Mouse (Mus musculus) C2C12 (cell line): Measurements from ENCODE around the gene Lcn2. TPM values are rescaled to one million over a fixed set of nuclear protein-coding genes. Genes with fewer than 3 reads are reported as not detected.

Experiments used
- H3K27me3 ChIP-seq: one replicate; pipeline ENCODE4 v1.6.1; 2011; ENCODE audit not compliant: control insufficient read depth, insufficient read depth, insufficient read length
- H3K36me3 ChIP-seq: one replicate; pipeline ENCODE4 v1.6.1; 2011; ENCODE audit not compliant: control insufficient read depth, insufficient read depth
- H3K4me3 ChIP-seq: one replicate; pipeline ENCODE4 v1.5.1; 2011; ENCODE audit warnings: mild to moderate bottlenecking, control low read depth; ENCODE audit not compliant: poor library complexity, insufficient read depth, severe bottlenecking
- H3K79me2 ChIP-seq: one replicate; pipeline ENCODE4 v1.6.1; 2011; ENCODE audit not compliant: control insufficient read depth, insufficient read depth
- H3K79me3 ChIP-seq: one replicate; pipeline ENCODE4 v1.6.1; 2011; ENCODE audit warnings: low read depth, control low read depth
- H3ac ChIP-seq: one replicate; pipeline ENCODE3; 2011; ENCODE audit warnings: low read depth; ENCODE audit not compliant: control insufficient read depth, insufficient read length
- CEBPB ChIP-seq: IDR thresholded peaks from one replicate; pipeline ENCODE4 v1.6.1; 2011; ENCODE audit warnings: low read depth, mild to moderate bottlenecking, control low read depth, moderate library complexity
- CTCF ChIP-seq: IDR thresholded peaks from one replicate; pipeline ENCODE4 v1.5.1; 2011; ENCODE audit not compliant: control insufficient read depth, insufficient read depth, insufficient read length
- FOSL1 ChIP-seq: IDR thresholded peaks from one replicate; pipeline ENCODE4 v1.8.0; 2011; ENCODE audit warnings: mild to moderate bottlenecking, low read length; ENCODE audit not compliant: poor library complexity, insufficient read depth, severe bottlenecking
- MAX ChIP-seq: IDR thresholded peaks from one replicate; pipeline ENCODE4 v1.6.1; 2011; ENCODE audit warnings: mild to moderate bottlenecking, control low read depth
- MYOD1 ChIP-seq: IDR thresholded peaks from one replicate; pipeline ENCODE4 v1.6.1; 2011; ENCODE audit warnings: low read depth; ENCODE audit not compliant: control insufficient read depth, insufficient read length
- MYOG ChIP-seq: IDR thresholded peaks from one replicate; pipeline ENCODE4 v1.6.1; 2011; ENCODE audit not compliant: control insufficient read depth, insufficient read length; ENCODE audit errors: extremely low read depth
- USF1 ChIP-seq: IDR thresholded peaks from one replicate; pipeline ENCODE4 v1.6.1; 2011; ENCODE audit warnings: low read depth, mild to moderate bottlenecking, control low read depth, moderate library complexity
- polyA plus RNA-seq: library from polyadenylated mRNA; unstranded; fragments of >200 nt; fragmentation: generic; extraction: Trizol; gene quantifications from one replicate; pipeline ENCODE4 v1.2.1, GENCODE M21; 2012; ENCODE audit warnings: missing spikeins

Lcn2 gene
- polyA plus RNA-seq, 1 experiment, result not detected

DNA sequence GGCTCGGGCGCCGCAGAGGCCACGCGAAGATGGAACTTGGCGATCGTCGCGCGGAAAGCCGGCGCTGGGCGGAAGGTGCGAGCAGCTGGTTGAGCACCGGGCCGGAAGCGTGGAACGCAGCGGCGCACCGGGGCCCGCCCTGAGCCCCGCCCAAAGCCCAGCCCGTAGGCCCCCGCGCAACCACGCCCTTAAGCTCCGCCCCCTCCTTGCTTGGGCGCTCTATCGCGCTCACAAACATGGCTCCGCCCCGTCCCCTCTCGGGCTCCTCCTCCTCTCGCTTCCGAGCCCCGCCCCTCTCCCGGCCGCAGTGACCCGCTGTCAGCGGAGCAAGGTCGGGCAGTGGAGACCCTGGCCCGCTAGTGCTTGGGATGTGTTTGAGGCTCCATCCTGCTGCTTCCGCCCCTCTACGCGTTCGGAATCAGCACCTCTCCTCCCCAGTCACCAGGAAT lies 6.3 kb downstream of the Lcn2 start, which contains the start of gene 1110008P14Rik:
1110008P14Rik (minus strand) TSS at position 164 of the 449 bp plus-strand sequence.
- Histone ChIP-seq H3K79me2 (peaks cover 14% of the 10 kb centered on the region), H3K27me3 (peaks cover 8% of the 10 kb centered on the region), H3K79me3 (no peaks in the 10 kb centered on the region), H3K36me3 (peaks cover 20% of the 10 kb centered on the region), H3ac (peak within 1 kb of the TSS; percentile 73), H3K4me3 (peak within 1 kb of the TSS; percentile 61)
- TF ChIP-seq CEBPB (no peak), MAX (peak; percentile 68)

DNA sequence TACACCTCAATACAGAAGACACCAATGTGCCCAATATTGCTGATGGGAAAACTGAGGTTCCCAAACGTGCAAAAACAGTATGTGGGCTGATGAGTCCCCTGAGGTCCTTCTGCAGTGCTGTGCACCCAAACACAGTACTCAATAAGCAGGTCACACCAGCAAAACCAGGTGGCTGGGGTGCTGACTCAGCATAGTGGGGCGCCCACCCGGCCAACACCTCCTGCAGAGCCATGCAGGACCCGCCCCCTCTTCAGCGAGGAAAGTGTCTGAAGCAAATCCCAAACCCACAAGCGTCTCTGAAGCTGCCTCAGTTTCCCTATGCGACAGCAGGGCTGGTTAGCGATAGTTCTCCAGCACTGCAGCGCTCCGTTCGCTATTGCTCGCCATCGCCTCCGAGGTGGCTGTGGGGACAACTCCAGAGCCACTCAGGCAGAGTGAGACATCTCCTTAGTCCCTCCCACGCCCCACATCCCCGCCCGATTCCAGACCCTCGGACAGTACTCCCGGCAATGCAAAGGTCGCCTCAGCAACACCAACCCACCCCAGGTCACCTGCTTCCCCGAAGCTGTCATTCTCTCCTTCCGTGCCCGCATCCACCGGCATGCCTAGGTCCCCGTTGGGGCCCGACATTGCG lies 6.8 kb downstream of the Lcn2 start:
- TF ChIP-seq USF1, result no peak
- TF ChIP-seq FOSL1, result no peak
- no peak for TF ChIP-seq MYOD1
- TF ChIP-seq CTCF, result no peak
- TF ChIP-seq MAX, result no peak
- TF ChIP-seq MYOG, result no peak
- TF ChIP-seq CEBPB, result no peak
- peaks cover 14% of the 10 kb centered on the region for H3K79me2 ChIP-seq
- peak overlapping the region; percentile 73 for H3ac ChIP-seq
- peaks cover 26% of the 10 kb centered on the region for H3K36me3 ChIP-seq
- H3K4me3 ChIP-seq, result peak overlapping the region; percentile 61
- peaks cover 5% of the 10 kb centered on the region for H3K27me3 ChIP-seq
- H3K79me3 ChIP-seq, result no peaks in the 10 kb centered on the region

DNA sequence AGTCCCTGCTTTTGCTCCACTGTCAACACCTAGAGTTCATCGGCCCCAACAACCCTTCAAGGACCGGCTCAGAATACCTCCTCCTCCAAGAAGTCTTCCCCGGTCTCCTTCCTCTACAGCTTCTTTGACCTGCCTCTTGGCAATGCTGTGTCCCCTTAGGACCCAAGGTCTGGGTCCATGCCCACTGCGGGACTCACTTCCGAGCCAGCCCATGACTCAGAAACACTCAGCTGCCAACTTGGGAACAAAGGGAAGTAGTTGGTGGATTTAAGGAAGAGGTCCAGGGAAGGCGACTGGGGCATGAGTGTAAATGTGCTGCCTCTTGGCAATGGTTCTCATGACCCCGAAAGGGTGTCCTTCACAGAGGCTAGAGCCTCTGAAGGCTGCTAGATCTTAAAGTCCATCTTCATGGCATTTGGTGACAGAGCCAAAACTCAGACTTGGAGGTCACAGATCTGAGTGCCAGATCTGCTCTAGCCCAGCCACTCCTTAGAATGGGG lies 8.0 kb downstream of the Lcn2 start:
- Histone ChIP-seq H3K27me3 (peaks cover 3% of the 10 kb centered on the region), H3ac (no peak overlapping the region), H3K79me2 (peaks cover 14% of the 10 kb centered on the region), H3K36me3 (peaks cover 36% of the 10 kb centered on the region), H3K79me3 (no peaks in the 10 kb centered on the region), H3K4me3 (no peak overlapping the region)
- TF ChIP-seq MYOD1, result no peak
- TF ChIP-seq CEBPB, result no peak
- no peak for TF ChIP-seq MYOG
- no peak for TF ChIP-seq MAX
- TF ChIP-seq USF1, result no peak
- no peak for TF ChIP-seq CTCF
- TF ChIP-seq FOSL1, result no peak

DNA sequence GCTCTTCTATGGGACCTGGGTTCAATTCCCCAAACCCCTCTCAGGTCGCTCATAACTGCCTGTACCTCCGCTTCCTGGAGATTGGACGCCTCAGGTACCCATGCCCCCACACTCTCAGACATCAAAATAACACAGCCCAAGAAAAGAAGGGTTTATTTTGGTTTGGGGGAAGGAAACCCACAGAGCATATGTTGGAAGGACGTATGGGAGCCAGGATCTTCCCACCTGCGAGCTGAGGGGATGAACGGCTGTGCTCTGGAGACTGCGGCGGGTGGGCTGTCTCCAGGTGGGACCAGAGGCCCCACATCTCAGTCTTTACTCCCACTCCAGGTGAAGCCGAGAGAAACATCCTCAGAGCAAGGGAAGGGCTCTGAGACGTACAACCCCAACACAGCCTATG lies 11.1 kb downstream of the Lcn2 start:
- Histone ChIP-seq H3K79me2 (peaks cover 14% of the 10 kb centered on the region), H3K36me3 (peaks cover 63% of the 10 kb centered on the region), H3K27me3 (no peaks in the 10 kb centered on the region), H3K4me3 (no peak overlapping the region), H3ac (no peak overlapping the region), H3K79me3 (no peaks in the 10 kb centered on the region)
- TF ChIP-seq USF1, result no peak
- no peak for TF ChIP-seq MYOD1
- no peak for TF ChIP-seq CEBPB
- TF ChIP-seq MYOG, result no peak
- no peak for TF ChIP-seq MAX
- no peak for TF ChIP-seq FOSL1
- no peak for TF ChIP-seq CTCF

DNA sequence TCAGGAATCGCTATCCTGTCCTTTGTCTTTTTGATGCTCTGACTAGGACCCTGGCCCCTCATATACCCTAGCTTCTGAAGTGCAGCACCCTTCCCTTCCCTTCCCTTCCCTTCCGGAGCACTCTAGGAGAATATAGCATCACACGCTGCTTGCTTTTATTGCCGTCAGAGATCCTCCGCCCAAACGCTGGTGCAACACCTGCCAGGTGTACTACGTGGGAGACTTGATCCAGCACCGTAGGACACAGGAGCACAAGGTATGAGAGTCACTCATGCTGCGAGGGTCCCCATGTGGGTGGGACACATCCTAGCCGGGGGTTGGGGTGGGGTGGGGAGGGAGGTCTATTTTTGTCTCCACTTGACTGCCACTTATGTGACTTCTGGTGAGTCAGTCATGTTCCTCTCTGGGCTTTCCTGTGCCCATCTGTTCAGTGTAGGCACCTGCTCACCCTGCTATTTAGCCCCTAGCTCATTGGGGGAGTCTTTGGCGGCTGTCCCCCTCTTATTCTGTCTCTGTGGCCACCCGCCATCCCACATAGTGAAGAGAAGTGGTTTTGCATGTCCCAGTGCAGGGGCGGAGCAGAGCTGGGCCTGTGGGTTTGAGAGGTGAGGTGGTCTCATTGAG lies 12.6 kb downstream of the Lcn2 start:
- Histone ChIP-seq H3K79me2 (peaks cover 2% of the 10 kb centered on the region), H3K4me3 (no peak overlapping the region), H3K27me3 (no peaks in the 10 kb centered on the region), H3K79me3 (no peaks in the 10 kb centered on the region), H3K36me3 (peaks cover 76% of the 10 kb centered on the region), H3ac (no peak overlapping the region)
- no peak for TF ChIP-seq MYOD1
- no peak for TF ChIP-seq USF1
- TF ChIP-seq MAX, result no peak
- TF ChIP-seq CEBPB, result no peak
- no peak for TF ChIP-seq CTCF
- no peak for TF ChIP-seq FOSL1
- TF ChIP-seq MYOG, result no peak

DNA sequence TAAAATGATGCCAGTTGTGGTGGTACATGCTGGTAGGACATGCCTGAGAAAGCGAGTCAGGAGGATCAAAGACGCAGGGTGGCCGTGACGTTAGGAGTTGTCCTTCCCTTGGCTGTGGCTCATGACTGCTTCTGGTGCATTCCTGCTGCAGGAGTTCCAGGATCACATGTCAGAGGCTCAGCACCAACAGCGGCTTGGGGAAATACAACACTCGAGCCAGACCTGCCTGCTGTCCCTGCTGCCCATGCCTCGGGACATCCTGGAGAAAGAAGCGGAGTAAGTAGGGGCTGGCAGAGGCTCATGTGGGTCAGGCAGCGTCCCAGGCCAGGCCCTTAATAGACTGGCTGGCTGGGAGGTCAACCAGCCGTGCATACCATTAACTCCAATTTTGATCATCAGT lies 13.9 kb downstream of the Lcn2 start:
- no peak overlapping the region for H3ac ChIP-seq
- peaks cover 82% of the 10 kb centered on the region for H3K36me3 ChIP-seq
- H3K4me3 ChIP-seq, result no peak overlapping the region
- TF ChIP-seq MYOG (no peak), MAX (no peak), MYOD1 (no peak), USF1 (no peak), FOSL1 (no peak), CEBPB (no peak), CTCF (no peak)
- no peaks in the 10 kb centered on the region for H3K27me3 ChIP-seq
- no peaks in the 10 kb centered on the region for H3K79me2 ChIP-seq
- no peaks in the 10 kb centered on the region for H3K79me3 ChIP-seq
